ENCODE assay signal across 17 mouse cellular contexts in the genomic region with DNA sequence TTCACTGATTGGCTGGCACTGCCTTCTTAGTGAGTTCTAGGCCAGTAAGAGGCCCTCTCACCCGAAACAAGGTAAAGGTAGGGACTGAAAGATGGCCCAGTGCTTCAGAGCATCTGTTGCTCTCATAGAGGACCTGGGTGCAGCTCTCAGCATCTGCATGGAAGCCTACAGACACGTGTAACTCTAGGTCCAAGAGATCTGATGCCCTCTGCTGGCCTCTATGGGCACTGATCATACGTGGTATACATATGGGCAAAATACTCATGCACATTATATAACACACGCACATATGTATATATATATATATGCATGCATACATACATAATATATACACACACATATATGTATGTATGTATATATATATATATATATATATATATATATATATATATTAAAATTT.
DNase-seq lines count a peak whose midpoint lies in the region; TF ChIP-seq lines count a peak whose summit lies in the region.
"Had no signal": no experiment of that assay in that cellular context is flagged by ENCODE, and none has a peak within 500 bp of the region (broad histone marks: within the 10 kb centered on the region; RNA-seq: fewer than 3 reads in every experiment).

No protein-coding gene starts in this region.

- intact Hi-C loops in heart, adult 2 months (cut with DNase I), result loop anchor here (10.0 kb wide), 1 partner anchor 243 kb away; no protein-coding TSS in a partner anchor

- DNase-seq in heart, adult 2 months, result no peak
- no peak for DNase-seq in heart, adult 8-10 months (ENCODE audit: low spot score)
- no peak for DNase-seq in testis, postnatal 14 days (ENCODE audit: low spot score)
- peak; percentile 9 for DNase-seq in MEL-GATA-1-ER (ENCODE audit: extremely low read depth, low read depth)
- DNase-seq in splenic B cell, adult 2 months (ENCODE audit: low read depth, low spot score), result peak; percentile 25
- no peak for DNase-seq in lung, postnatal 14 days
- no peak for DNase-seq in lung, postnatal 10 days
- DNase-seq: B cell, adult 2 months; cerebellum, adult 2 months; heart, adult 18-20 months; kidney, adult 18-20 months; kidney, postnatal 4 days; layer of hippocampus, postnatal 36 days had no signal

- no peak overlapping the region for H3K9ac ChIP-seq in heart, adult 2 months (ENCODE audit: low read depth, low read length)
- H3K9ac ChIP-seq: forebrain, embryonic 15.5 days; hindbrain, embryonic 13.5 days; midbrain, embryonic 12.5 days had no signal

- WGBS in heart, adult 2 months, result 89% methylated on average over 4 of the region's 4 CpGs

- no peaks in the 10 kb centered on the region for H3K4me1 ChIP-seq in heart, adult 2 months (ENCODE audit: control insufficient read depth, insufficient read depth, low read length)
- peaks cover 5% of the 10 kb centered on the region for H3K4me1 ChIP-seq in testis, adult 2 months (ENCODE audit: control insufficient read depth, insufficient read depth, low read length)

- no peaks in the 10 kb centered on the region for H3K79me2 ChIP-seq in heart, adult 2 months (replicated peaks; ENCODE audit: control insufficient read depth, insufficient read depth, low read length)

- no peak for TF ChIP-seq EP300 in heart, adult 2 months (IDR thresholded peaks at IDR 0.05; ENCODE audit: insufficient read depth, low read depth, low read length)

- H3K27me3 ChIP-seq in heart, adult 2 months (ENCODE audit: control insufficient read depth, insufficient read depth, low read length), result no peaks in the 10 kb centered on the region
- no peaks in the 10 kb centered on the region for H3K27me3 ChIP-seq in testis, adult 2 months (ENCODE audit: control insufficient read depth, insufficient read depth, low read length)
- H3K27me3 ChIP-seq in splenic B cell, adult 2 months (ENCODE audit: control insufficient read depth, insufficient read depth, low read length, poor library complexity, severe bottlenecking), result no peaks in the 10 kb centered on the region
- H3K27me3 ChIP-seq: forebrain, embryonic 15.5 days; hindbrain, embryonic 13.5 days had no signal

- H3K27ac ChIP-seq in heart, adult 2 months, result no peak overlapping the region
- no peak overlapping the region for H3K27ac ChIP-seq in testis, adult 2 months (ENCODE audit: control insufficient read depth, insufficient read depth, low read depth, low read length)
- H3K27ac ChIP-seq: midbrain, embryonic 12.5 days had no signal

- H3K4me3 ChIP-seq in heart, adult 2 months, result no peak overlapping the region
- peak overlapping the region; percentile 20; the same call in 1 of the 2 replicates for H3K4me3 ChIP-seq in testis, adult 2 months (ENCODE audit: control insufficient read depth, low read depth, low read length)
- H3K4me3 ChIP-seq: forebrain, embryonic 15.5 days; hindbrain, embryonic 13.5 days; midbrain, embryonic 12.5 days had no signal

- 0 out of 2 replicates have a peak, but pooled peaks have one; percentile 9 for TF ChIP-seq CTCF in heart, adult 2 months (IDR thresholded peaks at IDR 0.05)
- no peak for TF ChIP-seq CTCF in testis, adult 2 months (IDR thresholded peaks at IDR 0.05; ENCODE audit: control insufficient read depth, insufficient read depth, insufficient replicate concordance, low read depth, low read length)

- no peak for TF ChIP-seq POLR2A in heart, adult 2 months (IDR thresholded peaks at IDR 0.05; ENCODE audit: insufficient read depth, low read depth, low read length)
- no peak for TF ChIP-seq POLR2A in testis, adult 2 months (IDR thresholded peaks at IDR 0.05; ENCODE audit: control insufficient read depth, low read depth, low read length)

- no peaks in the 10 kb centered on the region for H3K36me3 ChIP-seq in heart, adult 2 months (ENCODE audit: control insufficient read depth, insufficient read depth, low read length)
- no peaks in the 10 kb centered on the region for H3K36me3 ChIP-seq in testis, adult 2 months (ENCODE audit: control insufficient read depth, insufficient read depth, low read length)
- H3K36me3 ChIP-seq in splenic B cell, adult 2 months (ENCODE audit: control insufficient read depth, insufficient read depth, low read length, poor library complexity, severe bottlenecking), result no peaks in the 10 kb centered on the region
- H3K36me3 ChIP-seq: forebrain, embryonic 15.5 days; hindbrain, embryonic 13.5 days; midbrain, embryonic 12.5 days had no signal

Comparison
In these comparisons a context has a peak if more than half of its experiments do, and no peak if none do; other contexts are left out.
1. DNase-seq: peak in MEL-GATA-1-ER (single experiment) and splenic B cell, adult 2 months (single experiment); none in heart, adult 2 months (0 of 2), heart, adult 8-10 months (single experiment), testis, postnatal 14 days (single experiment), lung, postnatal 14 days (single experiment) and lung, postnatal 10 days (single experiment).